Mouse (Mus musculus) layer of hippocampus, adult 2 months (tissue): ENCODE results near the gene Zbtb43. TPM values are rescaled to one million over a fixed set of nuclear protein-coding genes. Genes with fewer than 3 reads are reported as not detected.

Source experiments
- DNase-seq, 2 experiments: peaks; one replicate each; pipeline ENCODE4 v3.0.0; 2022; ENCODE audit warnings: low spot score in 2 of 2
- H3K27ac ChIP-seq: fragments of 200-600 bp; 2 replicates; pipeline ENCODE4 v1.8.1; 2022
- H3K4me3 ChIP-seq: fragments of 200-600 bp; 2 replicates; pipeline ENCODE4 v1.8.1; 2022; ENCODE audit warnings: mild to moderate bottlenecking
- CTCF ChIP-seq: fragments of 200-600 bp; conservative IDR thresholded peaks from 2 replicates; pipeline ENCODE4 v1.8.1; 2022; ENCODE audit warnings: antibody characterized with exemption, mild to moderate bottlenecking, moderate library complexity
- total RNA-seq, 2 experiments: library from RNA; stranded (reverse); gene quantifications; 2 replicates each; pipeline ENCODE4 v1.2.3; 2021

Zbtb43 gene
- total RNA-seq, 2 experiments from 2014 or later: 24.1 to 27.4 TPM

DNA sequence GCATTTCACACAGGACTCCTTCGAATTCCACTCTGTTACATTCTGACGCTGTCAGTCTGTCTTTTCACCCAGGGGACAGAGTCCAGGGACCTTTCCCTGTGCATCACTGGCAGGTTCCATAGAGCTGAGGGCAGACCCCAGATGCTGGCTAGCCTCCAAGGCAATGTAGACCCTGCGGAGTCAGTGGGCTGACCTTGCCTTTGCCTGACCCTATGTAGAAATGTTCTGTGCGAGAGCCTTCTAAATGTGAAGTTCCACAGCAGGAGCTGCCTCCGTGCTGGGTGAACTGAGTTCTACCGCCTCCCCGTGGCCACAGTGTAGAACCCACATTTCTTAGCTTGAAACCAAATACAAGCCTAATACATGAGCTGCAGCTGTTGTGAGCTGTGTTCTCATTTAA is 66.1 kb downstream of the Zbtb43 start:
- H3K4me3 ChIP-seq: no peak overlapping the region
- DNase-seq: peak; percentile 75 to 76
- no peak overlapping the region for H3K27ac ChIP-seq
- peak; percentile 91 for TF ChIP-seq CTCF

- no peak overlapping the region for H3K27ac ChIP-seq
- peak; percentile 71 for TF ChIP-seq CTCF
- no peak for DNase-seq
- no peak overlapping the region for H3K4me3 ChIP-seq
Measured at GRCm38 (mm10) chr2:33401217-33401616, 67.1 kb downstream of the Zbtb43 start.

- TF ChIP-seq CTCF: no peak
- no peak for DNase-seq
- Histone ChIP-seq H3K4me3 (no peak overlapping the region), H3K27ac (no peak overlapping the region)
Measured at GRCm38 (mm10) chr2:33400541-33400940, 67.8 kb downstream of the Zbtb43 start.

Other genes with a start within 250 kb of the Zbtb43 start
- 10 to 100 TPM; 68.2 TPM for gene Ralgps1, start 97.1 kb downstream of the Zbtb43 start, total RNA-seq
- gene Zbtb34, start 37.2 kb downstream of the Zbtb43 start, total RNA-seq: 10 to 100 TPM; 13.9 to 14.8 TPM
- under 1 TPM; 0.10 to 0.41 TPM for gene Lmx1b, start 172.0 kb upstream of the Zbtb43 start, total RNA-seq